Mouse (Mus musculus): ENCODE data around the gene Gm17409.

Gene Gm17409

DNA sequence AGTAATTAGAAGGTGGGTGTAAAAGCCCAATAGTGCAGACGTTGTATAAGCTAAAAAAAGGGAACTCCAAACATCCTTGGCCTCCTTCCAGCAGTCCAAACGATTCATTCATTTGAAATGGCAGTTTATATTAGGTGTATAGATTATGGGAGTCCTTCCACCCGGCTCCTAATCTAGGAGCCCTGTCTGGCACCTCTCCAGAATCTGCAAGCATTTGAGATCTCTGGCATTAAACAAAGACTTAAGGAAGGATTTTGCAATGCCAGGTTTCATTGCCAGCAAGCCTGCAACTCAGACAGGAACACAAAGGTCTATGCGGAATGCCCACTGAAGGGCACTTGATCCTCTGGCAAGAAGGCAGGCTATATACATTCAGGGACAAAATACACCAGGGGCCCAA is 15.2 kb downstream of the Gm17409 start:
- DNase-seq (ENCODE audit: low spot score): no peak

DNA sequence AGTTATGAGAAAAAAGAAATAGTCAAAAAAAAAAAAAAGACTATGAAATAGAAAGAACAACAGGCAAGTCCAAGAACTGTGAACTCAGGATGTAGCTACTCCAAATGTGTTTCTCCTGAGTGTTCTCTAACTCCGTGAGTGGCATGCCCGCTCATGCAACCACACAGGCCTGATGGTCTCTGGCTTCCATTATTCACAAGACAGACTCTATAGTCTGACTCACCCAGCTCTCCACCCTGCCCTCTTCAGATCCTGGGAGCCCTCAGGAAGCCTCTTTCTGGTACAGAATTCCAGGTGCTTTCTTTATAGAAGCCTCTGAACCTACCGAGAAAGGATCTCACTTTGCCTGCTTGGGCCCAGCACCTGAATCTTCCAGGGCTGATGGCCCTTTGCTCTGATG is 15.8 kb downstream of the Gm17409 start:
- no peak for DNase-seq (ENCODE audit: low spot score)

DNA sequence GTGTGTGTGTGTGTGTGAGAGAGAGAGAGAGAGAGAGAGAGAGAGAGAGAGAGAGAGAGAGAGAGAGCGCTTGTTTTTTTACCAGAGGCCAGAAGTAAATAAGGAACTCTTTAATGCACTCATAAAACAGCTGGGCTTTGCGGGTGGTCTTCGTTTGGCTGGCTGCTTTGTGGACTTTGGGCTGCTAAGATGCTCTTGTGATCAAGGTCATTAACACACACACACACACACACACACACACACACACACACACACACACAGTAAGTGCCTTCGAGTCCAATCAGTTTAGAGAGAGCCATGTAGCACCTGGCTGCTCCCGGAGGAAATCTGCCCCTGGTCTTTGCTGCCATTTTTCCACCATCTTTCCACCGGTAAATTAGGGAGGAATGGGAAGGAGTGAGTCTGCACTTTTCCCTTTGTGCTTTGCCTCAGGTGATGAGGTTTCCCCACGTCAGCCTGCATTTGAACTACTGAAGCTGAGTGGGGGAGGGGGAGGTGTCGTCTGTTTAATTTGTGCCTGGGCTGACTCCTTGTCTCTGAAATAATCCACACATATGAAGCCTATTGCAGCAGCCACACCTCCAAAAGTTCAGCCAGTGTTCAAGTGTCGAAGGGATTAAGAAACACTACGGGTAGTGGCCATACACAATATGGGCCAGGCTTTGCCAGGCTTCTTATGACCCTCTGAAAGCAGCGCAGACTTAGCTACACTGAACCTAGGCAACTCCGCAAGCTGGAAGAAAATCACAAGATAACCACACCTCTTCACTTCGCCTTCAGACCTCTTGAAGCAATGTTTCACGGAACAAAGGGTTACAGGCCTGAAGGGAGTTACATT is 16.7 kb downstream of the Gm17409 start:
- DNase-seq (ENCODE audit: low spot score): no peak

DNA sequence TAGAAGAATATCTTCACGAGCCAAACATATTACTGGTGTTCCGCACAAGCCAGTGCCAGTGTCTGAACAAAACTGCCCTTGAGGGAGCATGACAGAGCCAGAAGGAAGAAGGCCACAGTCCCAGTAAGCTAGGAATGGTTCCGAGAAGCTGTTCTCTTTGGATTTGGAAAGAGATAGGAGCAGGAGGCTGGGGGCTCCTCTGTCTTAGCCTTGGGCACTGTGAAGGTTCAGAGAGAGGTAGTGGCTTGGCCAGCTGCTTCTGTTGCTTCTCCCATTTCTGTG is 17.3 kb downstream of the Gm17409 start:
- DNase-seq (ENCODE audit: low spot score): no peak

DNA sequence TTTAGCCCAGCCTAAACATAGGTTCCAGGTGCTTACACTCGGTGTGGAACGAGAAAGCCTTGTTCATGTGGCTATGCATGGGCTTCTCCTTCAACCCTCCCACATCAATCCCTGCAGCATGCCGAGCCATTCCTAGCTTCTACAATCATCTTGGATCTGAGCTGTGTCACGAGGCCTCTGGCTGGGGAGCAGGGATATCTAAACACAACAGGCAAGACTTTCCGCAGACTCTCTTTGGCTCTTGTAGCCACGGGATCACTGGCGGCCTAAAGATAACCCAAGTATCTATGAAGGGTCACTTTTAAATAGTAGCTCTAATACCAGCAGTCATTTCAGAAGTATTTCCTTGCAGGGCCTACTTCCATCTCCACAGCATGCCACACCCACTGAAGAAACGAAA is 18.5 kb downstream of the Gm17409 start:
- DNase-seq (ENCODE audit: low spot score): no peak

DNA sequence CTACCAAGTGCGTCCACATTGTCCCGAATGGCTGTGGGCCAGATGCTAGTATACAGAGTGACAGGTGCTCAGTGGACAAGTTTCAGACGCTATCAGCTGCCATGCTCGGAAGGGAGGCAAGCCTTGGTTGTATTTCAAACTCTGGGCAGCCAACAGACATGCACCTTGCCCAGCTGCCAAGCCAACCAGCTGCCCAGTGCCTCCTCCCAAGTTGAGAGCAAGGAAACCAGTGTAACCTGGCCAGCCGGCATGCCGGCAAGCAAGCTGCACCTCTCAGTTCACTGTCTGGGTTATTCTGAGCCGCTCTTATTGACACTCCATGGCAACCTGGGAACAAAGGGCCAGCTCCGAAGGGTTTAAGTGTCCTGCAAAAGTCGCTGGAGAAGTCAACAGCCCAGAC is 19.4 kb downstream of the Gm17409 start:
- no peak for DNase-seq (ENCODE audit: low spot score)

DNA sequence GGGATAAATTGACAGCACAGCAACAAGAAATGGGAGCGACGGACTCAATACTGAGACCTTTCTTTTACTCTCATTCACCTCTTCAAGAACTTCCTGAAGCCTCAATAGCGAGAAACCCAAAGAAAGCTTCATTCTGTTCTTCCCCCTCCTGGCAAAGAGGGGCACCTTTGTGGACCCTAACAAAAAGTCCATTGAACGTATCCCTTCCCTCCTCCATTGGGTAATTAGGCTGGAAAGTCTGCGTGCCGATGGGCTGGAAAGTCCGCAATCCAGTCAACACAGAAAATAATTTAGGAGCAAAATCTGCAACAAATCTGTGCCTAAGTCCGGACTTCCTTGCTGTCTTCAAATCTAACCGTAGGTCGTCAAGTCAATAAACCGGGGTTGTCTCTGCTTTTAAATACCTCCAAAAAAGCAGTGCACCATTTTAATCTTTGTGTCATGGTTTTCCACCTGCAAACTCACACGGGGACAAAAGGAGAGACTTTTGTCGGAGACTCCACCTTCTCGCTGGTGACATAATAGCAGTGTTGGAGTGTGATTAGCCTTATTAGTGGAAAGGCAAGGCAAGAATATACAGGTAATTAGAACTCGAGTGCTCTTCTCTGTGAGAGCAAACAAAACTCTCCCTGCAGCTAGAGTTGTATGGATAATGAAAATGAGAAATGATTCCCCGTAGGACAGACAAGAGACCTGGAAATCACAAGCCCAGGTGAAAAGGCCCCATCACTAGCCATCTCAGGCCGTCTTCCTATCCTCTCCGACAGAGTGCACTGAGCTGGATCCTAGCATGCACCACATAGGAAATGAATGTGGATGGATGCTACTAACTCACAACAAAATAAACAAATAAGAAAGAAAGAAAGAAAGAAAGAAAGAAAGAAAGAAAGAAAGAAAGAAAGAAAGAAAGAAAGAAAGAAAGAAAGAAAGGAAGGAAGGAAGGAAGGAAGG is 24.0 kb downstream of the Gm17409 start:
- DNase-seq (ENCODE audit: low spot score): no peak

DNA sequence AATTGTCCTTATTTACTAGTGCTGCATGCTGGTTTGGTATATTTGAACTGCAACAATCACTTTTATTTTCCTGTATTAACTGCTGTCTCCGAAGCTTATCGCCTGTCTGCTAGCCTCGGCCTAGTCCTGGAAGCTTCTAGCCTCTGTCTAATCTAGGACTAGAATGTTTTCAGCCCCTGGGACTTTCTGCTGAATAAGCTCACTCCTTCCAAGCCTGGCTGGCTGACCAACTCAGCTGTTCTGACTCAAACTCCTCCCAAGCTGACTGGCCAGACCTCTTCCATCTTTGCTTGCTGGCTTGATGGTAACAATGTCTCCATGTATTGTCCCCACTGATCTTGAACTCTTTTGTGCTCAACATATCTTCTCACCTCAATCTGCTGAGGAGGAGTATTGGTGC is 25.4 kb downstream of the Gm17409 start:
- DNase-seq (ENCODE audit: low spot score): no peak

DNA sequence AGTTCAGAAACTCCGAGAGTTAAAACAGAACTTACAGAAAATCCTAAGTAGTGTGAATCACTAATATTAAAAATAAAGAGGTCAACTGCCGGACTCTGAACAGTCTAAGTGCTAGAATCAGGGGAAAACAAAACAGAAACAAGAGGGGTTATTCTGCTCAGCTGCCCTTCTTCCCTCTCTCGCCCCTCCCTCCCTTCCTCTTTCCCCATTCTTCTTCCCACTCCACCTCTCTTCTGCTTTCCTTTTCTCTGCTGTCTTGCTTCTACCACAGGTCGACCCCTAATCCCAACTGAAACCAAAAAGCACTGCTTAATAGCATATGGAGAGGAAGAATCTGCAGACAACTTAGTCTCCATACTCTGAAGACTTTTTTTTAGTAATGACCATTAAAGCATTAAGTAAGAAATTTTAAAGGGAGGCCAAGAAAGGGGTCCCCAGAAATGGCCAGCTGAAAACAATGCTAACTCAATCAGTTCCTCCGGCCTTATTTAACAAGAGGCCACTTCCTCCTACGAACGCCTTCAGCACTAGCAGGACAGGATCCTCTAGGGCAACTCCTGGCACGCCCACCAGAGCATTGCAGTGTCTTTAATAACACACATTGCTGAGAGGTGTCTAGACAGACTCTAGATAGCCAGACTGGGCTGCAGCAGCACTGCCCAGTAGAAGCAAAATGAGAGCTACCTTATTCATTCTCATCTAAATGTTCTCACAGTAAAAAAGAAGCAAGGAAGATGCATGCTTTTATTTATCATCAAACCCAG is 26.9 kb downstream of the Gm17409 start:
- no peak for DNase-seq (ENCODE audit: low spot score)

DNA sequence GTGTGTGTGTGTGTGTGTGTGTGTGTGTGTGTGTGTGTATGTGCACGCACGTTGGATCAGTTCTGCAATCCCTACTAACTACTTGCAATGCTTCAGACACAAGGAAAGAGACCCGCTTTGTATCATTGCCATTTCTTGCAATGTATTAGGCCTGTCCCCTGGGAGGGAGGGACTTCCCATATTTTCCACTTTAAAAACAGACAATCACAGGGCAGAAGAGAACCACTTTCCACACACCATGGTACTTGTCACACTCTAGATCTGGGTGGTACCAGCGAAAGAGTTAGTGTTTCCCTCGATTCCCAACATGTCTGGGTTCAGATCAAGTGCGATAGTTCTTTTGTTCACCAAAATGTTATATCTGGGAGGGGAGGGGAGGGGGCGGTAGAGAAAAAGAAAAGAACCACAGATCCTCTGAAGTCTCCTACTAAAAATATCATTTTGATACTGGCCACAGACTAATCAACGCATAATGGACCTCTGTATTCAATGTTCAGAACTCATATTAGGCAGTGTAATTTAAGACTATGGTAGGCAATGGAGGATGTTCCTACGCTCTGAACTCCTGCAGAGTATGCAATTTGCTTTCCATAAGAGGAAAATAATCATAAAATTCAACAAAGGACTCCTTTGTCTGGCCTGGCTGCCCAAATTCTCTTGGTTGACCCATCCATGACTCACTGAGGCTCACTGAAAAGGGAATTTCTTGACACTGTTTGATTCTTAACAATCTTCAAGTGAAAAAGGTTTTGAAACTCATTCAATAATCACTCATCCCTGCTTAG is 35.6 kb downstream of the Gm17409 start:
- DNase-seq (ENCODE audit: low spot score): no peak

DNA sequence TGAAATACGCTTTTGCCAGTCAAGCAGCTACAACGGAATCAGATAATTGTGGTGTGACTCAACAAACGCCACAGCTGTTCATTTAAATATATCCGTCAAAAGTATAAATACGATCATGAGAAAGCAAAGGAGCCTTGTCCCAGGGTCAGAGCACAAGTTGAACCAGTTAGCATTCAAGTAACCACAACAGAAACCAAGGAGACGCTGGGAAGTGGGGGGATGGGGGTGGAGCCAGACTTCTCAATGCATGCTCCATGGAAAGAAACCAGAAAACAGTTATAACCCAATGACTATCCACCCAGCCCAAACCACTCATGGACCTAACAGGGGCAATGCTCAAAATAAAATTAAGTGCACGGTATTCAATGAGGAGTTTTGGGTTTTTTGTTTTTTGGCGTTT is 40.3 kb downstream of the Gm17409 start:
- DNase-seq (ENCODE audit: low spot score): no peak

DNA sequence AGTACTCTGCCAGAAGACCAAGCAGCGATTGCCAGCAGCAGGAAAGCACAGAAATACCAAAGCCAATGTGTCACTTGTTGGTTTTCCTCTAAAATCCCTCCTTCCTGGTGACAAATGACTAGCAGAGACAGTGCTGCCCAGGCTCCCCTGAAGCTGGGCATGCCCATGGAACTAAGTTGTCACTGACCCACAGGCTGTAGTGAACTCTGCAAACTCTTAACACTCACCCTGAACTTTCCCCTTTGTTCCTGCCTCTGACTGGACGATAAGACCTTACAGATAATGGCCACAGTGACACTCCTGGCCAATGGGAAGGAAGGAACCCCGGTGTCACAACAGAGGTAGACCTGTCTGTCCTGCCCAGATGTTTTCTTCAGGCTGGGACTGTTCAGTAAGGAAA is 43.3 kb downstream of the Gm17409 start:
- no peak for DNase-seq (ENCODE audit: low spot score)

DNA sequence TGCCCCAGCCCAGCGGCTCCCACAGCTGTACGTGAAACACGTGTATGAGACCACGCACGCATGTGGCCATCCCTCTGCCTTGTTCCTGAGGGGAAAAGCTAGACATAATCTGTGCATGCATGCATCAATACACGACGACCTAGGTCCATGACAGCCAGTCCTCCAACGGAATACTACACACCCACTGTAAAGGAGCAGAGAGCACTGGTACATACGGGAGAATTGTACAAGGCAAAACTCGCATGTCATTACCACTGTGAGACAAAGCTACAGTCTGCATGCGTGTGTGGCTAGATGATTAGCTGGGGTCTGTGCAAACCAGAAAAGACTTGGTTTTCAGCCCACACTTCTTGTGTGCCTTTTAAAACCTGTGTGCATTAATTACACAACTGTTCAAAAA is 44.6 kb downstream of the Gm17409 start:
- DNase-seq (ENCODE audit: low spot score): no peak

DNA sequence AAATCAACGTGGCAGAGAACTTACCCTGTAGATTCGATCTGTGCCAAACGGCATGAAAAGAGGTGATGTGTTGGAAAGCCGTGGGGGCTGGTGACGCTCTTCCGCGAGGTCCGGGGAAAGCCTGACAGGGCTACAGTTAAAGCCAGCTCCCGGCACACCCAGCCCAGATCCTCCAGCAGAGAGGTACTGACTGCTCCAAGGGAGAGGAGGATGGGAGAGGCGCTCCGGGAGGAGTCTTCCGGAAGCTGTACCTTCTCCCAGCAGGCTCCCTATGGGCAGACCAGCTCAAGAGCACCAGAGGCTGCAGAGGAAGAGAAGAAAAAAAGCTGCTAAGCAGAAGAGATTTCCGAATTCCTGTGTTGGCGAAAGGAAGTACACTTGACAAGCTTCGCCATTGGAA is 46.1 kb downstream of the Gm17409 start:
- no peak for DNase-seq (ENCODE audit: low spot score)

DNA sequence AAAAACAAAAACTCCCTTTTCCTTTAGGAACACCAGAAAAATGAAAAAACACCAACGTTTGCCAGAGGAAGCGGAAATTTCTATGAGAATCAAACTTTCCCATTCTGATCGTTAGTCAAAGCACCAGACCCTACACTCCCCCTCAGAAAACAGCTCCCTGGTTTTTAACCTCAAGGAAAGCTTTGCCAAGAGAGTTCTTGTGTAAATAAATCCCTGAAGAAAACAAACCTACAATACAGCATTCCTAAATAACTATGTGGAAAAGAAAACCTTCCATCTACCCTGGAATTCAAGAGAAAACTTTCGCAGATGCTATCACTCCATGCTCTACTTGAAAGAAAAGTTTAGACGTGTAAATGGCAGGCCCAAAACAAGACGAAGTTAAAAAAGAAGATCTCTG is 47.0 kb downstream of the Gm17409 start:
- no peak for DNase-seq (ENCODE audit: low spot score)

DNA sequence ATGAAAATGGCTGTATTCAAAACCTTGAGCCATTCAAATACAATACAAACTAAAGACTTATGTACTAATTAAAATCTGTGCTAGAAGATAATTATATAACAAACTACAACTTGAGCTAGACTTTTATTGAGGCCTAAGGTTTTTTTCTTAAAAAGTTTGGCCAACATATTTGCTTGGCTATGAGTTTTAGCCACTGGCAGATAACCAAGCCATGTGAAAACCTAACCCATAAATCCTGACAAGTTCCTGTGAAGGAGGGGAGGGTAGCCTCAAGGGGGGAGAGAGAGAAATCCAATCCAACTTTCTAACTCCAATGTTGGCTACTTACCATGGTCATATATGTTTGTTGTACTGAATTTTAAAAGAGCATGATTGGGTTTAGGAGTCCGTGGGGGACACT is 48.6 kb downstream of the Gm17409 start:
- DNase-seq (ENCODE audit: low spot score): no peak

Measured in spleen, adult 12 weeks (tissue).